Mouse (Mus musculus) naive thymus-derived CD4-positive, alpha-beta T cell, adult 5 months (primary cell): ENCODE measurements around the gene Mmp15. TPM values are rescaled to one million over a fixed set of nuclear protein-coding genes. Genes with fewer than 3 reads are reported as not detected.

Experiments
- polyA plus RNA-seq: library from polyadenylated mRNA; unstranded; fragments of 100-300 nt; shearing (Covaris generic); gene quantifications from one replicate; pipeline ENCODE4 v1.2.1, GENCODE M21; 2017

The Mmp15 gene
- polyA plus RNA-seq = 2.6 TPM

DNA sequence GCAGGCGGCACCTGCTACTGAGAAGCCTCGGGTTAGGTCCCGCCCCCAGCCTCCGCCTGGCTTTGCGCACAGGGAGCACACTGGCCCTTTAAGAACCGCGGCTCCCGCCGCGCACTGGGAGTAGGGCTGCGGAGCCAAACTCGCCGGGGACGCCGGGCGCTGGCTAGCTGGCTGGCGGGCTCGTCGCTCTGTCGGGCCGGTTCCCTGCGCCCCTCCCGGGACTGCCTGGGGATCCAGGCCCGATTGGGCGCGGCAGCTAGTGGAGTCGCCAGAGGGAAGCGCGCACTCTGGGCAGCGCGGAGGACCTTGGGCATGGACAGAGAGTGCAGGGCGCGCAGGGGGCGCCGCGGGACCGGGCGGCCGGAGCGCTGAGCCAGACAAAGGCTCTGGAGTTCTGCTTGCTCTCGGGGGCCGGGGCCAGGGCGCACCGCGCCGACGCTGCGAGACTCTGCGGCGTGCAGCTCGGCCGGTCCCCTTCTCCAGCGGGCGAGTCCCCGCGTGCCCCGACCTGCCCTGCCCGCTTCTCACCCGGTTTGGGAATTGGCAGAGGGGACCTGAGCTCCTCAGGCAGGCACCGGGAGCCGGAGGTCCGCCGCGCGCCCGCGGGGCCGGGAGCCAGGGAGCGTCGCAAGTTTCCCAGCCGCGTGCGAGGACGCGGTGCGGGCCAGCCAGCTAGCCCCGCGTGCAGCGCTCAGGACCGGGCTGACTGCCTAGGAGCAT lies at the start of gene Mmp15:
Mmp15 (plus strand) TSS at position 118 of the 720 bp plus-strand sequence.

DNA sequence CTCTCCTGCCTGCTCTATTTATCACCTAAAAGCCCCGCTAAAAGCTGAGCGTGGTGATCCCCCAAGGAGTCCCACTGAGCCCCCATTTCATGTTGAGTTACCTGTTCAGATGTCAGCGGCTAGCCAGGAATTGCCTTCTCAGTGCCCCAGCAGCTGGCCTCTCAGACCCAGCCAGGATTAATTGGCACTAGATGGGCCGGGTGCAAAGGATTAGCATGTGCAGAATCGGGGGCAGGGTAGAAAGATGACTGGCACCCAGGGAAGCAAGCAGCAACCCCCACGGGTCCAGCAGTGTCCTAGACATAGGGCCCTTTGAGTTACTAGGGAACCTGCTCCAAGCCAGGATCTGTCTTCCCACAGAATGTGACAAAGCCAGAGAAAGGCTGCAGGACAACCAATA lies 45.6 kb upstream of the Mmp15 start, which contains the start of gene Cngb1:
Cngb1 (minus strand) TSS at position 155 of the 400 bp plus-strand sequence.

DNA sequence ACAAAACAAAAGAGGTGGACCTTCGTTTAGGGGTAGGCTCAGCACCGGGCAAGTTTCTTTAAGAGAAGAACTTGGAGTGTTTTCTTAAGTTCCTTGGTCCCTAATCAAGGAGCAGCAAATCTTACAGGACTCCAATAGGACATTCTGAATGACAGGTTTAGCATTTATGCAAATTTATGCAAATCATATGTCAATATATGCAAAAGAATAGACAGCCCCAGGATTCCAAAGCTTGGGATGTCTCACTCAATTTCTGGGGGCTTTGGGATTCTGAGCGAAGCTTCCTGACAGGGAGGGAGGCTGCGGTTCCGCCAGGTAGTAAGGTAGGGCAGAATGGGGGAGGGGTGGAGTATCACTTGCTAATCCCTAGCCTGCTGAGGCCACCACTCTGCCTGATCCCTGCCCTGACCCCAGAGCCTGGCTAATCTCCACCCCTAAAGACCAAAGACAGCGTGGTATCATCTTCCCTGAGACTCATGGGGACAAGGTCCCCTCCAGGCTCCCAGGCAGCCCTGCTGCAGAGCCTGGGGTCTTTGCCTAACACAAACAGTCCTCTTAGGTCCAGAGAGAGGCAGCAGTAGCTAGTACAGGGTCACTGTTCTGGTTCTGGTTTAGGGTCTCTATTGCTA lies 41.6 kb upstream of the Mmp15 start, which contains the start of gene Tepp:
Tepp (plus strand) TSS at position 225 of the 629 bp plus-strand sequence.

DNA sequence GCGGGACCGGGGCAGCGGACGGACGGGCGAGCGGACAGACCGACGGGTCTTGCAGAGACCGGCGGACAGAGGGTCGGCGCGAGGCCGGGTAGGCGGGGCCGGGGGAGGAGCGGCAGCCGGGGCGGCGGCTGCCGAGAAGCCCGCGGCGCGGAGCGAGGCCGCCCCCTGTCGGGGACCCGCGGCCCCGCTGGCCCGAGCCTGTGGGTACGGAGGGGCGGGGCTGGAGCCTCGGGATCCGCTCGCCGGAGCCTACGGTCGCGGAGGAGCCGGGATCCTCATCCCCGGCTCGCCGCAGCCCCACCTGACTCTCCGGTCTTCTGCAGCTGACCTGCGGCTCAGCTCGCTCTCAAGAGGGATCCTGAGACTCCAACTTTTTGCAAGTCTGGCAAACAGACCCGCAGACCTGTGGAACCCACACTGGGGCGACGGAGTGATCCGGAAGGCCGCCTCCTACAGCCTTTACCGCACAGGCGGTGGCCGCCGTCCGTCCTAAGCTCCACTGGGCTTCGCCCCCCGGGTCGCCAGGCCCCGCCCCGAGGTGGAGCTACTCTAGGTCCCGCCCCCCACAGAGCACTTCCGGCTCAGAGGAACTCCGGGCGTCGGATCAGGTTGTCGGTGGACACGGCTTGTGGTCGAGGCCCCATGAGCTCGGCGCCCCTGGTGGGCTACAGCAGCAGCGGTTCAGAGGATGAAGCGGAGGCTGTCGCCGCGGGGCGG lies 20.2 kb upstream of the Mmp15 start, which contains the start of the genes Zfp319 and Usb1:
Zfp319 (minus strand) TSS at position 231 of the 717 bp plus-strand sequence.
Usb1 (plus strand) TSS at position 565 of the 717 bp plus-strand sequence.

Other genes starting within 250 kb of the Mmp15 start
- gene Kifc3, start 149.5 kb upstream of the Mmp15 start, polyA plus RNA-seq = 0.92 TPM
- gene Cngb1, start 45.7 kb upstream of the Mmp15 start, polyA plus RNA-seq = 0.36 TPM
- gene Tepp, start 41.7 kb upstream of the Mmp15 start, polyA plus RNA-seq = not detected
- gene Zfp319, start 20.3 kb upstream of the Mmp15 start, polyA plus RNA-seq = 8.0 TPM
- gene Usb1, start 20.0 kb upstream of the Mmp15 start, polyA plus RNA-seq = 41.4 TPM
- gene Cfap20, start 82.6 kb downstream of the Mmp15 start, polyA plus RNA-seq = 42.0 TPM
- 36.2 TPM for gene Csnk2a2, start 137.8 kb downstream of the Mmp15 start, polyA plus RNA-seq
- not detected for gene Ccdc113, start 181.8 kb downstream of the Mmp15 start, polyA plus RNA-seq
- not detected for gene Prss54, start 224.1 kb downstream of the Mmp15 start, polyA plus RNA-seq